Comparison of ENCODE assay signal across 19 mouse cellular contexts in genomic region chr10:18987046-18987906, GRCm38 (mm10). TPM values are rescaled to one million over a fixed set of nuclear protein-coding genes. Genes with fewer than 3 reads are reported as not detected.
DNase-seq lines count a peak whose midpoint lies in the region; ATAC-seq lines count a peak whose summit lies in the region.
"Had no signal": no experiment of that assay in that cellular context is flagged by ENCODE, and none has a peak within 500 bp of the region (broad histone marks: within the 10 kb centered on the region; RNA-seq: fewer than 3 reads in every experiment).

No protein-coding gene starts in this region.

- H3K9ac ChIP-seq in forebrain, embryonic 14.5 days (ENCODE audit: low read length), result no peak overlapping the region
- no peak overlapping the region for H3K9ac ChIP-seq in forebrain, embryonic 11.5 days (ENCODE audit: low read length)
- no peak overlapping the region for H3K9ac ChIP-seq in midbrain, embryonic 14.5 days (replicated peaks; ENCODE audit: low read length)
- H3K9ac ChIP-seq in midbrain, embryonic 13.5 days (replicated peaks), result no peak overlapping the region
- no peak overlapping the region for H3K9ac ChIP-seq in embryonic facial prominence, embryonic 14.5 days (ENCODE audit: low read depth, low read length)
- H3K9ac ChIP-seq: embryonic facial prominence, embryonic 13.5 days; heart, embryonic 15.5 days; hindbrain, embryonic 13.5 days; lung, embryonic 14.5 days had no signal

- no peaks in the 10 kb centered on the region for H3K36me3 ChIP-seq in forebrain, embryonic 14.5 days (ENCODE audit: control insufficient read depth, insufficient read depth, low read length)
- no peaks in the 10 kb centered on the region for H3K36me3 ChIP-seq in forebrain, embryonic 11.5 days (ENCODE audit: control insufficient read depth, insufficient read depth, low read length)
- H3K36me3 ChIP-seq in midbrain, embryonic 14.5 days (ENCODE audit: control insufficient read depth, insufficient read depth, low read length), result no peaks in the 10 kb centered on the region
- no peaks in the 10 kb centered on the region for H3K36me3 ChIP-seq in midbrain, embryonic 13.5 days
- H3K36me3 ChIP-seq in embryonic facial prominence, embryonic 14.5 days (ENCODE audit: control insufficient read depth, insufficient read depth, low read length), result no peaks in the 10 kb centered on the region
- H3K36me3 ChIP-seq: embryonic facial prominence, embryonic 13.5 days; G1E; heart, embryonic 15.5 days; hindbrain, embryonic 13.5 days had no signal

- no peak overlapping the region for H3K4me2 ChIP-seq in forebrain, embryonic 14.5 days (ENCODE audit: low read length)
- no peak overlapping the region for H3K4me2 ChIP-seq in forebrain, embryonic 11.5 days (ENCODE audit: low read depth, low read length, severe bottlenecking)
- H3K4me2 ChIP-seq in midbrain, embryonic 14.5 days (ENCODE audit: low read length), result no peak overlapping the region
- H3K4me2 ChIP-seq in midbrain, embryonic 13.5 days (replicated peaks), result no peak overlapping the region
- no peak overlapping the region for H3K4me2 ChIP-seq in embryonic facial prominence, embryonic 14.5 days (ENCODE audit: low read depth, low read length)
- H3K4me2 ChIP-seq: embryonic facial prominence, embryonic 13.5 days; heart, embryonic 15.5 days; hindbrain, embryonic 13.5 days; lung, embryonic 14.5 days; midbrain, embryonic 11.5 days had no signal

- 0 out of 2 replicates have a peak, but pooled peaks have one; percentile 58 for ATAC-seq in forebrain, embryonic 14.5 days
- no peak for ATAC-seq in forebrain, embryonic 11.5 days (replicated peaks; ENCODE audit: low FRiP score)
- no peak for ATAC-seq in midbrain, embryonic 14.5 days (ENCODE audit: low FRiP score, low TSS enrichment)
- ATAC-seq in midbrain, embryonic 13.5 days, result no peak
- no peak for ATAC-seq in embryonic facial prominence, embryonic 14.5 days (ENCODE audit: low read depth)
- ATAC-seq: intestine, embryonic 16.5 days had no signal

- no peak overlapping the region for H3K27ac ChIP-seq in forebrain, embryonic 14.5 days (ENCODE audit: low read depth, low read length)
- no peak overlapping the region for H3K27ac ChIP-seq in forebrain, embryonic 11.5 days (ENCODE audit: low read depth, low read length)
- H3K27ac ChIP-seq in midbrain, embryonic 14.5 days (replicated peaks; ENCODE audit: low read depth, low read length), result no peak overlapping the region
- no peak overlapping the region for H3K27ac ChIP-seq in midbrain, embryonic 13.5 days
- no peak overlapping the region for H3K27ac ChIP-seq in embryonic facial prominence, embryonic 14.5 days (replicated peaks; ENCODE audit: low read depth, low read length)
- H3K27ac ChIP-seq: embryonic facial prominence, embryonic 13.5 days; heart, embryonic 15.5 days; hindbrain, embryonic 13.5 days had no signal

- intact Hi-C loops in left cerebral cortex, postnatal 14 days (cut with DNase I), result no loop called here

- no peak for DNase-seq in forebrain, embryonic 14.5 days (ENCODE audit: low spot score)
- DNase-seq in forebrain, embryonic 11.5 days (ENCODE audit: low spot score), result no peak
- peak; percentile 4 for DNase-seq in midbrain, embryonic 14.5 days
- peak; percentile 17 for DNase-seq in embryonic facial prominence, embryonic 14.5 days (ENCODE audit: low spot score)
- DNase-seq in frontal cortex, postnatal 10 days (ENCODE audit: low spot score in 2 of 2), result no peak
- DNase-seq in left cerebral cortex, postnatal 14 days (ENCODE audit: low spot score in 2 of 2), result no peak
- no peak for DNase-seq in frontal cortex, postnatal 25 days (ENCODE audit: low spot score in 2 of 2)
- DNase-seq: cerebellum, adult 9-11 months; heart, adult 18-20 months; lung, embryonic 14.5 days; lung, postnatal 4 days; thymus, adult 2 months had no signal

- no peaks in the 10 kb centered on the region for H3K9me3 ChIP-seq in forebrain, embryonic 14.5 days (replicated peaks; ENCODE audit: control insufficient read depth, low read length)
- H3K9me3 ChIP-seq in forebrain, embryonic 11.5 days (ENCODE audit: control insufficient read depth, low read length), result no peaks in the 10 kb centered on the region
- H3K9me3 ChIP-seq in midbrain, embryonic 14.5 days (ENCODE audit: control insufficient read depth, low read length), result no peaks in the 10 kb centered on the region
- no peaks in the 10 kb centered on the region for H3K9me3 ChIP-seq in midbrain, embryonic 13.5 days
- H3K9me3 ChIP-seq in embryonic facial prominence, embryonic 14.5 days (ENCODE audit: control insufficient read depth, low read length), result no peaks in the 10 kb centered on the region
- H3K9me3 ChIP-seq: embryonic facial prominence, embryonic 13.5 days; G1E; heart, embryonic 15.5 days; hindbrain, embryonic 13.5 days had no signal

- H3K27me3 ChIP-seq in forebrain, embryonic 14.5 days (replicated peaks; ENCODE audit: control insufficient read depth, insufficient read depth, low read length), result no peaks in the 10 kb centered on the region
- no peaks in the 10 kb centered on the region for H3K27me3 ChIP-seq in forebrain, embryonic 11.5 days (ENCODE audit: control insufficient read depth, insufficient read depth, low read length)
- H3K27me3 ChIP-seq in midbrain, embryonic 14.5 days (ENCODE audit: control insufficient read depth, insufficient read depth, low read length), result no peaks in the 10 kb centered on the region
- H3K27me3 ChIP-seq in midbrain, embryonic 13.5 days, result no peaks in the 10 kb centered on the region
- no peaks in the 10 kb centered on the region for H3K27me3 ChIP-seq in embryonic facial prominence, embryonic 14.5 days (replicated peaks; ENCODE audit: control insufficient read depth, insufficient read depth, low read length)
- H3K27me3 ChIP-seq: embryonic facial prominence, embryonic 13.5 days; heart, embryonic 15.5 days; hindbrain, embryonic 13.5 days had no signal

- H3K4me1 ChIP-seq in forebrain, embryonic 14.5 days (ENCODE audit: control insufficient read depth, insufficient read depth, low read length), result no peaks in the 10 kb centered on the region
- 0 out of 2 replicates have a peak, but pooled peaks cover 2% of the 10 kb centered on the region for H3K4me1 ChIP-seq in forebrain, embryonic 11.5 days (replicated peaks; ENCODE audit: control insufficient read depth, insufficient read depth, low read length)
- H3K4me1 ChIP-seq in midbrain, embryonic 14.5 days (ENCODE audit: control insufficient read depth, insufficient read depth, low read length), result peaks cover 3% of the 10 kb centered on the region; the same call in 1 of the 2 replicates
- peaks cover 5% of the 10 kb centered on the region for H3K4me1 ChIP-seq in midbrain, embryonic 13.5 days (replicated peaks)
- H3K4me1 ChIP-seq in embryonic facial prominence, embryonic 14.5 days (ENCODE audit: control insufficient read depth, insufficient read depth, low read length), result peaks cover 6% of the 10 kb centered on the region; the same call in 1 of the 2 replicates
- H3K4me1 ChIP-seq: heart, embryonic 15.5 days had no signal

- no peak overlapping the region for H3K4me3 ChIP-seq in forebrain, embryonic 14.5 days (ENCODE audit: low read depth, low read length)
- no peak overlapping the region for H3K4me3 ChIP-seq in forebrain, embryonic 11.5 days (ENCODE audit: low read depth, low read length)
- H3K4me3 ChIP-seq in midbrain, embryonic 14.5 days (replicated peaks; ENCODE audit: low read depth, low read length), result no peak overlapping the region
- H3K4me3 ChIP-seq in midbrain, embryonic 13.5 days (replicated peaks), result no peak overlapping the region
- H3K4me3 ChIP-seq in embryonic facial prominence, embryonic 14.5 days (ENCODE audit: low read depth, low read length), result no peak overlapping the region
- H3K4me3 ChIP-seq: embryonic facial prominence, embryonic 13.5 days; heart, embryonic 15.5 days; hindbrain, embryonic 13.5 days had no signal

- 34% methylated on average over 2 of the region's 2 CpGs for whole genome bisulfite sequencing in forebrain, embryonic 14.5 days
- 20% methylated on average over 2 of the region's 2 CpGs for WGBS in forebrain, embryonic 11.5 days
- WGBS in midbrain, embryonic 14.5 days, result 15% methylated on average over 2 of the region's 2 CpGs
- 10% methylated on average over 2 of the region's 2 CpGs for WGBS in midbrain, embryonic 13.5 days
- WGBS in embryonic facial prominence, embryonic 14.5 days, result 11% methylated on average over 2 of the region's 2 CpGs

RNA-seq across cellular contexts. Expression of gene Tnfaip3, which starts 28.2 kb away (rescaled TPM):
- polyA plus RNA-seq in forebrain, embryonic 14.5 days (2014; fragmentation: Nextera tagmentation; extraction: Ambion mirVana), result 1.9 and 2.1 TPM in 2 replicates
- 1.2 and 1.5 TPM in 2 replicates for polyA plus RNA-seq in forebrain, embryonic 11.5 days (2014; fragmentation: Nextera tagmentation; extraction: Ambion mirVana)
- 1.8 and 3.1 TPM in 2 replicates for polyA plus RNA-seq in midbrain, embryonic 14.5 days (2014; fragmentation: Nextera tagmentation; extraction: Ambion mirVana)
- 1.5 TPM in 2 replicates for polyA plus RNA-seq in midbrain, embryonic 13.5 days (2015; fragmentation: Nextera tagmentation; extraction: Ambion mirVana)
- polyA plus RNA-seq in embryonic facial prominence, embryonic 14.5 days (2014; fragmentation: Nextera tagmentation; extraction: Ambion mirVana), result 4.7 and 4.8 TPM in 2 replicates
- total RNA-seq in left cerebral cortex, postnatal 14 days (2021), result 1 to 10 TPM; 3.4 to 4.1 TPM

Comparison
In these comparisons a context has a peak if more than half of its experiments do, and no peak if none do; other contexts are left out.
1. DNase-seq: peak in midbrain, embryonic 14.5 days (single experiment) and embryonic facial prominence, embryonic 14.5 days (single experiment); none in forebrain, embryonic 14.5 days (single experiment), forebrain, embryonic 11.5 days (single experiment), frontal cortex, postnatal 10 days (0 of 2), left cerebral cortex, postnatal 14 days (0 of 2) and frontal cortex, postnatal 25 days (0 of 2).